Mouse (Mus musculus) skeletal muscle tissue, adult 2 months (tissue): ENCODE measurements around the gene Cryaa.

Experiments
- DNase-seq: peaks from one replicate; pipeline ENCODE4 v3.0.0-alpha.2; 2012; ENCODE audit warnings: low read depth, low spot score

Cryaa gene

GRCm38 (mm10) chr17:31677507-31677906 is at the start of gene Cryaa:
Cryaa (plus strand) TSS chr17:31677807.
- DNase-seq, result no peak

DNA sequence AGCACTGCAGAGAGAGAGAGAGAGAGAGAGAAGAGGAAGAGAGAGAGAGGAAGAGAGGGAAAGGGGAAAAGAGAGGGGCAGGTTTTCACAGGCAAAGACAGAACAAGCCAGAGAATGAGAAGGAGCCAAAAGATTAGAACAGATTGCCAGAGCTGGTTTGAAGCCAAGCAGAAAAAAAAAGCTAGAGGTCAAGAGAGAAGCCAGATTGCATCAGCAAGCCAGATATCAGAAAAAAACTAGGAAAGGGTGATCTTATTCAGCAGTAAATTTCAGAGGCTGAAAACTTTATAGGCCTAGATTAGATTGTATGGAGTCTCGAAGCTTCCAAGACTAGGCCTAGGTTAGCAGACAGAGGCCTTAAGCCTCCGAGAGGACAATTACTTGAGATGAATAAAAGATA is 49.6 kb upstream of the Cryaa start:
- DNase-seq, result no peak

- no peak for DNase-seq
Observed at GRCm38 (mm10) chr17:31631081-31631800, 46.4 kb upstream of the Cryaa start.

DNA sequence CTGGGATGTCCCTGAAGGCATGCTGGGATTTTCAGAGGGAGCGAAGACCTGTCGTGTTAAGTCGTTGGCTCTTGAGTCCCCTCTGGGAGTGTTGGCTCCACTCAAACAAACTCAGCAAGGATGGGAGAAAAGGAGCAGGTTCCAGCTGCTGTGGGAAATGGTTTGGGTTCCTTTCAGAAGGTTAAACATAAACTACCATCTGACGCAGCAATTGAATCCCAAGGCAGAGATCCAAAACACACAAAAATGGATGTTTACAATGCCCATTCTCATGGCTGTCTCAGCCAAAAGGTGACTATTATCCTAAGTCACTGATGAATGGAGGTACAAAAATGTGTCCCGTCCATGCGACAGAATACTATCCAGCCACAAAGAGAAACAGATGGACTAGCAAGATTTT is 44.6 kb upstream of the Cryaa start:
- no peak for DNase-seq

GRCm38 (mm10) chr17:31634896-31635295 is 42.7 kb upstream of the Cryaa start:
- no peak for DNase-seq

DNA sequence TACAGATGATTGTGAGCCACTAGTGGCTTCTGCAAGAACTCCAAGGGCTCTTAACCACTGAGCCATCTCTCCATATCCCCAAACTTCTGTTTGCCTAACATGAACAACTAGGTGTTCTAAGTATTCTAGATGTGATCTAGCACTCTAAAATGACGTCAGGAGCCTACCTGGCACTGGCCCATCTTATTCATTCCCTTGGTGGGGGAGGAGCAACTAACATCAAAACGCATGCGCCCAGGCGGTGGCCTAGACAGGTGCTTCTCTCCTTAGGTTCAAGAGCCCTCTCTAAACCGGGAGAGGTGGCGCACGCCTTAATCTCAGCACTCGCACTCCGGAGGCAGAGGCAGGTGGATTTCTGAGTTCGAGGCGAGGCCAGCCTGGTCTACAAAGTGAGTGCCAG is 41.8 kb upstream of the Cryaa start:
- no peak for DNase-seq

- no peak for DNase-seq
Observed at GRCm38 (mm10) chr17:31636277-31636941, 41.2 kb upstream of the Cryaa start.

DNA sequence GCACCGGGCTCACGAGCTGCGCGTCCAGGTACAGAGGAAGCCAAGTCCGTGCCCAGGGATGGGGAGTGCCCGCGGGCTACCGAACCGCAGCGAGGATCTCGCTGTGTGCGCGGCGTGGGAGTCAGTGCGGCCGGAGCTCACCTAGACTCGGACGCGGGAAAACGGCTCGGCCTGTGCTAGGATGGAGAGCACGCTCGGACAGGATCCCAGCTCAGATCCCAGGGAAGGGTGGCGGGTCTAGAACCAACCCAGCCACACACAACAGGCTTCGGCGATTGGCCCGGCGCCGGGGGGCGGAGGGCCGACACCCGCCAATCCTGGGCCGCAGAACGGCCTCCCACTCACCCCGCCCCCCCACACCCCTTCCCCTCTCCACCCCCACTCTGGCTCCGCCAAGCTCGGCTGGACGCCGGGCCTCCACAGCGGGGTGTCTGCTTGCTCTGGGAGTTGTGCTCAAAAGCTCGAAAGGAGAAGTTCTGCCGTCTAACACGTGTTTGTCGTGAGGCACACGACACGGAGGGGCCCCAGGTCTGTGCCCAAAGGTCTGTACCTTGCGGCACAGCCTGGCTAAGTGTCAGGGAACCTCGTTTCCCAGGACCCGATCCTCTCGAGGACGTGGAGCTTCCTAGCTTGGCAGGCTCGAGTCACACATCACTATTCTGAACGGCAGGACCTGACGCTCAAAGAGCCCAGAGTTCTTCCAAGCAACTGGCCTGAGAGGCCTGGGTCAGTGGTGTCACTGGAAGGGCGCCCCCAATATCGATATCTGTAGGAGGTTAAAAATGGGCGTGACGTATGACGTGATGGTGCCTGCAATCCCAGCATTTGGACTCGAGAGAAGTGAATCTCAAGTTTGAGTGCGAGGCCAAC is 40.4 kb upstream of the Cryaa start, which contains the start of gene Cbs:
TSS of gene Cbs (minus strand) at position 297 of the 870 bp plus-strand sequence.
- DNase-seq, result peak; percentile 47

- DNase-seq, result no peak
Observed at GRCm38 (mm10) chr17:31637866-31638570, 39.6 kb upstream of the Cryaa start.

DNA sequence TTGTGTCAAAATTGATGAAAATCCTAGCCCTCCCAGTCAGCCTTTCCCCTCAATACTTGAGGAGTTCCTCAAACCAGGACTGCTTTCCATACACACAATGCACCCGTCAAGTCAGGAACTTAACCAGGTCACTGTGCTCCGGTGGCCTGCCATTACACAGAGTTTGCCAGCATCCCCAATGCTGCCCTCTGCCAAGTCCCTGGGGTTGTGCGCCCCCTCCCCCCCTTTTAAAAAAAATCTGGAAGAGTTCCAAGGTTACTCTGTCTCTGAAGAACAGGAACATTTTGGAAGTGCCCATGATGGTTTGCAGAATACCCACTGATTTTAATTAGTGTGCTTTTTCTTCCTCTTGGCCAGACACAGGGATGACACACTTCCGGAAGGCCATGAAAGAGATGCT is 38.0 kb upstream of the Cryaa start:
- DNase-seq, result no peak

- no peak for DNase-seq
Observed at GRCm38 (mm10) chr17:31642331-31642730, 35.3 kb upstream of the Cryaa start.

DNA sequence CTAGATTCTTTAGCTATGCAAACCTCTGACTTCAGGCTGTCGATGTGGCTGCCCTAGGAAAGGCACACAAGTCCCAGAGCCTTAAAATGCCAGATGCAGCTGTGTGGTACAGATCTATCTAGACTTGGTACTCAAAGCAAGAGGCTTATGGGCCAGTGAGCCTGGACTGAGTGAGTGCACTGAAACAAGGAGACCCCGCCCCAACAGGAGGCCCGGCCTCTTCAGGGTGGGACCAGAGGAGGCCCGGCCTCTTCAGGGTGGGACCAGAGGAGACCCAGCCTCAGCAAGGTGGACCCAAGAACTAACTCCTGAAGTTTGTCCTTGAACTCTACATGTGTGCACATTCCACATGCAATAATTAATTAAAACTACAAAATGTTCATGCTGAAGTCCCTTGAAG is 34.7 kb upstream of the Cryaa start:
- DNase-seq, result no peak

DNA sequence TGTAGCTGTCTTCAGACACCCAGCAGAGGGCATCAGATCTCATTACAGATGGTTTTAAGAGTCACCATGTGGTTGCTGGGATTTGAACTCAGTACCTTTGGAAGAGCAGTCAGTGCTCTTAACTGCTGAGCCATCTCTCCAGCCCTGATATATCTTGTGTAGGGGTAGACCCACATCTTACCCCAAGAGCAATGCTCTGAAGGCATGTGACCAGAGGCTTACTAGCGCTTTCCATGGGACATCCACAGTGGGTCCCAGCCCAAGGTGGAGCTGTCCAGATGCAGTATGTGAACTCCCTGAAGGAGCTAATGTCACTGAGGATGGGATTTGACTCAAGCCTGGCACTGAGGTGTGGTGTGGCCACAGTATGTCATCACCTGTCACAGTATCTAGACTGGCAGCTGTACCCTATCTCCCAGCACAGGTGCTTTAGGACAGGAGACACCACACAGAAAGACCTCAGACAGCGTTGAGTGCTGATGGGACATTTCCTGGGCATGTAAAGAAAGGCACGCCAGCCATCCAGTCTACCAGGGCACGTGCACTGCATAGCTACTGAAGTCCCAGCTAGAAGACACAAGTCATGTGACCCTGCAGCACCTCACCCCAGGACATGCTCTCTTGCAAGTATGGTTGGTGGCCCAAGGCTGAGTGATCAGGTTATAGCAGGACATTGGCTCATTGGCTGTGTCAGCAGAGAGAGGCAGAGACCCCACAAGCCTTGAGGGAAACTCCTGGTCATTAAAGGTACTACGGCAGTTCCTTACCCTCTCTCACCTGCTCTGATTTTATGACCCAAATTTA is 31.2 kb upstream of the Cryaa start:
- no peak for DNase-seq

- no peak for DNase-seq
Observed at GRCm38 (mm10) chr17:31652152-31652551, 25.5 kb upstream of the Cryaa start.

GRCm38 (mm10) chr17:31653277-31653676 is 24.3 kb upstream of the Cryaa start:
- DNase-seq, result no peak

GRCm38 (mm10) chr17:31655366-31655765 is 22.2 kb upstream of the Cryaa start:
- no peak for DNase-seq

DNA sequence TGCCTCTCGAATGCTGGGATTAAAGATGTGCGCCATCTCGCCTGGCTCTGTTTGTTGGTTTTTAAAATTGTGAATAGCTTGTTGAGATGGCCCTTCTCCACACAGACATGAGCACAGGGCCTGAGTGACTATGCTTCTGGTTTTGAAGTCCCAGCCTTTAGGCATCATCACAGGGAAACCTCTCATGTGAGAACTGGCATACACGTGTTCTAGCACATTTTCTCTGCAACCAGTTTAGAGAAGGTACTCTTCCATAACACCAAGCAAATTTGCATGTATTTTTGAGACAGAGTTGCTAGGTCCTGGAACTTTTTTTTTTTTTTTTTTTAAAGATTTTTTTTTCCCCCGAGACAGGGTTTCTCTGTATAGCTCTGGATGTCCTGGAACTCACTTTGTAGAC is 20.9 kb upstream of the Cryaa start:
- DNase-seq, result no peak

GRCm38 (mm10) chr17:31657141-31657983 is 20.2 kb upstream of the Cryaa start:
- DNase-seq, result no peak

- DNase-seq, result no peak
Observed at GRCm38 (mm10) chr17:31658136-31658467, 19.5 kb upstream of the Cryaa start.
